Mouse (Mus musculus) left cerebral cortex, postnatal 36 days (tissue): ENCODE results near the gene Dusp27. TPM values are rescaled to one million over a fixed set of nuclear protein-coding genes. Genes with fewer than 3 reads are reported as not detected.

ENCODE experiments used
- DNase-seq, 2 experiments: peaks; one replicate each; pipeline ENCODE4 v3.0.0; 2021 to 2022; ENCODE audit warnings: low spot score in 2 of 2, mixed read lengths in 1 of 2
- intact Hi-C: fragments of 180-260 bp; cut with DNase I; formaldehyde crosslinking; loops from one replicate; pipeline ENCODE4 v1.15.1; 2025
- total RNA-seq, 2 experiments: library from RNA; stranded (reverse); gene quantifications; 2 replicates each; pipeline ENCODE4 v1.2.3; 2021

Gene Dusp27
- total RNA-seq, 2 experiments from 2014 or later: 0.16 to 0.17 TPM

- intact Hi-C loops: no loop called here
These were observed 12.0 kb downstream of the Dusp27 start for GRCm38 (mm10) chr1:166115719-166116118.

GRCm38 (mm10) chr1:166114986-166115385 is 12.7 kb downstream of the Dusp27 start:
- intact Hi-C loops: no loop called here
- no peak for DNase-seq

More at GRCm38 (mm10) chr1:166115719-166116118, 12.0 kb downstream of the Dusp27 start:
- no peak for DNase-seq

GRCm38 (mm10) chr1:166105464-166105863 is 22.3 kb downstream of the Dusp27 start:
- intact Hi-C loops: no loop called here
- DNase-seq: no peak

- intact Hi-C loops: no loop called here
- DNase-seq: no peak
These were observed 22.9 kb downstream of the Dusp27 start for GRCm38 (mm10) chr1:166104858-166105257.

- intact Hi-C loops: no loop called here
- DNase-seq: no peak
These were observed 24.7 kb downstream of the Dusp27 start for GRCm38 (mm10) chr1:166102920-166103608.

GRCm38 (mm10) chr1:166098120-166098519 is 29.6 kb downstream of the Dusp27 start:
- intact Hi-C loops: no loop called here
- DNase-seq: no peak

- intact Hi-C loops: no loop called here
- DNase-seq: no peak
These were observed 33.3 kb downstream of the Dusp27 start for GRCm38 (mm10) chr1:166094462-166094861.

GRCm38 (mm10) chr1:166090306-166090705 is 37.4 kb downstream of the Dusp27 start:
- DNase-seq: no peak
- intact Hi-C loops: no loop called here

GRCm38 (mm10) chr1:166089739-166090138 is 38.0 kb downstream of the Dusp27 start:
- intact Hi-C loops: no loop called here
- no peak for DNase-seq

GRCm38 (mm10) chr1:166089337-166089736 is 38.4 kb downstream of the Dusp27 start:
- no peak for DNase-seq
- intact Hi-C loops: no loop called here

GRCm38 (mm10) chr1:166088446-166089170 is 39.1 kb downstream of the Dusp27 start:
- DNase-seq: no peak
- intact Hi-C loops: no loop called here

GRCm38 (mm10) chr1:166077052-166077735 is 50.5 kb downstream of the Dusp27 start:
- DNase-seq: no peak
- intact Hi-C loops: no loop called here

- intact Hi-C loops: no loop called here
- DNase-seq: no peak
These were observed 59.8 kb downstream of the Dusp27 start for GRCm38 (mm10) chr1:166067856-166068440.

GRCm38 (mm10) chr1:166063870-166064269 is 63.9 kb downstream of the Dusp27 start:
- intact Hi-C loops: no loop called here
- DNase-seq: no peak

GRCm38 (mm10) chr1:166061532-166061931 is 66.2 kb downstream of the Dusp27 start:
- DNase-seq: no peak
- intact Hi-C loops: no loop called here

- intact Hi-C loops: no loop called here
- DNase-seq: no peak
These were observed 67.3 kb downstream of the Dusp27 start for GRCm38 (mm10) chr1:166060406-166060805.

- DNase-seq: no peak
- intact Hi-C loops: no loop called here
These were observed 71.5 kb downstream of the Dusp27 start for GRCm38 (mm10) chr1:166056098-166056756.

- intact Hi-C loops: no loop called here
- no peak for DNase-seq
These were observed 74.3 kb downstream of the Dusp27 start for GRCm38 (mm10) chr1:166053285-166053955.
